Mouse (Mus musculus) C2C12 (cell line): ENCODE data around the gene Olfm3. TPM values are rescaled to one million over a fixed set of nuclear protein-coding genes. Genes with fewer than 3 reads are reported as not detected.

ENCODE experiments used
- H3K27me3 ChIP-seq: one replicate; pipeline ENCODE4 v1.6.1; 2011; ENCODE audit not compliant: control insufficient read depth, insufficient read depth, insufficient read length
- H3K36me3 ChIP-seq: one replicate; pipeline ENCODE4 v1.6.1; 2011; ENCODE audit not compliant: control insufficient read depth, insufficient read depth
- H3K4me3 ChIP-seq: one replicate; pipeline ENCODE4 v1.5.1; 2011; ENCODE audit warnings: mild to moderate bottlenecking, control low read depth; ENCODE audit not compliant: poor library complexity, insufficient read depth, severe bottlenecking
- H3K79me2 ChIP-seq: one replicate; pipeline ENCODE4 v1.6.1; 2011; ENCODE audit not compliant: control insufficient read depth, insufficient read depth
- H3K79me3 ChIP-seq: one replicate; pipeline ENCODE4 v1.6.1; 2011; ENCODE audit warnings: low read depth, control low read depth
- H3ac ChIP-seq: one replicate; pipeline ENCODE3; 2011; ENCODE audit warnings: low read depth; ENCODE audit not compliant: control insufficient read depth, insufficient read length
- CEBPB ChIP-seq: IDR thresholded peaks from one replicate; pipeline ENCODE4 v1.6.1; 2011; ENCODE audit warnings: low read depth, mild to moderate bottlenecking, control low read depth, moderate library complexity
- CTCF ChIP-seq: IDR thresholded peaks from one replicate; pipeline ENCODE4 v1.5.1; 2011; ENCODE audit not compliant: control insufficient read depth, insufficient read depth, insufficient read length
- FOSL1 ChIP-seq: IDR thresholded peaks from one replicate; pipeline ENCODE4 v1.8.0; 2011; ENCODE audit warnings: mild to moderate bottlenecking, low read length; ENCODE audit not compliant: poor library complexity, insufficient read depth, severe bottlenecking
- MAX ChIP-seq: IDR thresholded peaks from one replicate; pipeline ENCODE4 v1.6.1; 2011; ENCODE audit warnings: mild to moderate bottlenecking, control low read depth
- MYOD1 ChIP-seq: IDR thresholded peaks from one replicate; pipeline ENCODE4 v1.6.1; 2011; ENCODE audit warnings: low read depth; ENCODE audit not compliant: control insufficient read depth, insufficient read length
- MYOG ChIP-seq: IDR thresholded peaks from one replicate; pipeline ENCODE4 v1.6.1; 2011; ENCODE audit not compliant: control insufficient read depth, insufficient read length; ENCODE audit errors: extremely low read depth
- USF1 ChIP-seq: IDR thresholded peaks from one replicate; pipeline ENCODE4 v1.6.1; 2011; ENCODE audit warnings: low read depth, mild to moderate bottlenecking, control low read depth, moderate library complexity
- polyA plus RNA-seq: library from polyadenylated mRNA; unstranded; fragments of >200 nt; fragmentation: generic; extraction: Trizol; gene quantifications from one replicate; pipeline ENCODE4 v1.2.1, GENCODE M21; 2012; ENCODE audit warnings: missing spikeins

Gene Olfm3
- polyA plus RNA-seq, 1 experiment = not detected

DNA sequence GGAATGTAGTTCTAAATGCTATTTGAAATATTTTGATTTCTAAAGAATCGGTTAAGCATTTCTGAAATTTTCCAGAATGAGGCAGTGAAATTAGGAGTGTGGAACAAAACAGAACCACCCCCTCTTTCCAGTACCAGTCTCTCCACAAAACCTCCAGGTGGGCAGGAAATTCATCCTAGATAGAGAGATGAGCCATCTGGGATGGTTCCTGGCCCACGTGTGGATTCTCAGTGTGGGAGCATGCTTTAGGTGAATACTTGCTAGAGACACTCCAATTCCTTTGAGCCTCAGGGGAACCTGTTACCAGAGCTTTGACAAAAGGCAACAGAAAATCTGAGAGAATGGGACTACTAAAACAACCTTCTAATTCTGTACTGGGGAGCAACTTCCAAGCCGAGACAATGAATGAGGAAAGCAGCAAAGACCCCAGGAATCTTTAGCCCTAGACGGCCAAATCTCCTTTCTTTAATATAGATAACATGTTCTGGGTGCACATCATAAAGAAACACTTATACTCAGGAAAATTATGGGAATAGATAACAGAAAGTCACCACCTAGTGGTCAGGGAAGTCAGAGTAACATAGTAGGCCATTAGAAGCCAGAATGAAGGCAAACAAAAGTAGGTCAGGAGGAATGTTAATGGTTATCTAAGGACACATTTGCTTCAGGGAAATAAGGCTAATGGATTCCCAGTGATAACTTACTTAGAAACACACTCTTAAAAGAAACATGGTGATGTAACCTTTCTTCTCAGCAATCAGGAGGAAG, 58.6 kb downstream of the Olfm3 start:
- Histone ChIP-seq H3K79me2 (no peaks in the 10 kb centered on the region), H3K79me3 (no peaks in the 10 kb centered on the region), H3ac (no peak overlapping the region), H3K4me3 (no peak overlapping the region), H3K36me3 (no peaks in the 10 kb centered on the region), H3K27me3 (no peaks in the 10 kb centered on the region)
- no peak for TF ChIP-seq CTCF
- TF ChIP-seq MAX = no peak
- TF ChIP-seq CEBPB = no peak
- TF ChIP-seq MYOD1 = no peak
- TF ChIP-seq FOSL1 = no peak
- no peak for TF ChIP-seq MYOG
- no peak for TF ChIP-seq USF1

GRCm38 (mm10) chr3:114971183-114971582, 67.3 kb downstream of the Olfm3 start:
- H3K79me3 ChIP-seq = no peaks in the 10 kb centered on the region
- no peaks in the 10 kb centered on the region for H3K79me2 ChIP-seq
- H3ac ChIP-seq = no peak overlapping the region
- TF ChIP-seq MYOD1 = no peak
- TF ChIP-seq CEBPB = no peak
- no peak for TF ChIP-seq USF1
- TF ChIP-seq FOSL1 = no peak
- TF ChIP-seq MAX = no peak
- no peak for TF ChIP-seq CTCF
- no peak for TF ChIP-seq MYOG
- H3K27me3 ChIP-seq = no peaks in the 10 kb centered on the region
- no peak overlapping the region for H3K4me3 ChIP-seq
- H3K36me3 ChIP-seq = no peaks in the 10 kb centered on the region

- Histone ChIP-seq H3K79me2 (no peaks in the 10 kb centered on the region), H3ac (no peak overlapping the region), H3K79me3 (no peaks in the 10 kb centered on the region), H3K36me3 (no peaks in the 10 kb centered on the region), H3K4me3 (no peak overlapping the region), H3K27me3 (no peaks in the 10 kb centered on the region)
- TF ChIP-seq CEBPB (no peak), MAX (no peak), CTCF (no peak), MYOG (no peak), FOSL1 (no peak), USF1 (no peak), MYOD1 (no peak)
Observed at GRCm38 (mm10) chr3:114972522-114972921, 68.6 kb downstream of the Olfm3 start.

DNA sequence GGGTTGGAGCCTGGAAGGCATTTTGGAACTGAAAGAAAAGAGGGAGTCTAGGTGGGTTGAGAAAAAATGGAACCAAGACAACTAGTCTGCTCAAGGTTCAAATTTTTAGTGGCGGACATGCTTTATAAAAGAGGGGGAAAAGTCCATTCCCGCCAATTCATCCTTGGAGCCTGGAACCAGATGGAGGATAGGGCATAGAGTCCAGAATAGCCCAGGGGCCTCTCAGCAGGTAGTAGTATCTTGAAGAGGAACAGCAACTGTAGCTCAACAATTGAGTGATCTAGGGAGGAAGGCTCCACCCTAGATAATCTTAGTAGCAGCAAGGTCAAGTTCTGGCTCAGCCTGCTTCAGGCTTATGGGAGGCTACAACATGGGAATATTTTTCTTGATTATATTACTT, 87.0 kb downstream of the Olfm3 start:
- no peak for TF ChIP-seq MAX
- no peak for TF ChIP-seq MYOD1
- TF ChIP-seq MYOG = no peak
- no peak for TF ChIP-seq CEBPB
- TF ChIP-seq CTCF = no peak
- TF ChIP-seq USF1 = no peak
- TF ChIP-seq FOSL1 = no peak
- no peaks in the 10 kb centered on the region for H3K79me2 ChIP-seq
- H3K36me3 ChIP-seq = no peaks in the 10 kb centered on the region
- no peaks in the 10 kb centered on the region for H3K27me3 ChIP-seq
- no peak overlapping the region for H3ac ChIP-seq
- no peaks in the 10 kb centered on the region for H3K79me3 ChIP-seq
- H3K4me3 ChIP-seq = no peak overlapping the region

- Histone ChIP-seq H3K4me3 (no peak overlapping the region), H3K27me3 (no peaks in the 10 kb centered on the region)
- TF ChIP-seq CTCF (no peak), CEBPB (no peak), FOSL1 (no peak), USF1 (no peak), MYOD1 (no peak), MAX (no peak), MYOG (no peak)
Observed at GRCm38 (mm10) chr3:114995956-114996355, 92.1 kb downstream of the Olfm3 start.

GRCm38 (mm10) chr3:115027560-115027959, 123.7 kb downstream of the Olfm3 start:
- H3K79me2 ChIP-seq = no peaks in the 10 kb centered on the region
- TF ChIP-seq USF1 (no peak), MAX (no peak), FOSL1 (no peak), CTCF (no peak), MYOG (no peak), CEBPB (no peak), MYOD1 (no peak)
- H3K79me3 ChIP-seq = no peaks in the 10 kb centered on the region
- no peaks in the 10 kb centered on the region for H3K36me3 ChIP-seq
- no peak overlapping the region for H3K4me3 ChIP-seq
- H3ac ChIP-seq = no peak overlapping the region
- H3K27me3 ChIP-seq = no peaks in the 10 kb centered on the region

More at GRCm38 (mm10) chr3:114995956-114996355, 92.1 kb downstream of the Olfm3 start:
- Histone ChIP-seq H3ac (no peak overlapping the region), H3K79me3 (no peaks in the 10 kb centered on the region), H3K79me2 (no peaks in the 10 kb centered on the region), H3K36me3 (no peaks in the 10 kb centered on the region)
